Mouse (Mus musculus): ENCODE measurements around the gene Syt5.
A peak's percentile ranks its signal among the peaks of the same experiment; 100 is the strongest.

Syt5 gene

GRCm38 (mm10) chr7:4498251-4498650 lies 49.1 kb downstream of the Syt5 start:
- DNase-seq = peak; percentile 87

GRCm38 (mm10) chr7:4497271-4497903 lies 50.0 kb downstream of the Syt5 start:
- DNase-seq = no peak

GRCm38 (mm10) chr7:4496468-4496867 lies 50.9 kb downstream of the Syt5 start:
- DNase-seq = no peak

GRCm38 (mm10) chr7:4493991-4494390 lies 53.4 kb downstream of the Syt5 start:
- no peak for DNase-seq

- no peak for DNase-seq
Measured at GRCm38 (mm10) chr7:4492284-4493224, 54.8 kb downstream of the Syt5 start.

- no peak for DNase-seq
Measured at GRCm38 (mm10) chr7:4491308-4491707, 56.0 kb downstream of the Syt5 start.
